Comparison of ENCODE assay signal across 20 mouse cellular contexts in the genomic region with DNA sequence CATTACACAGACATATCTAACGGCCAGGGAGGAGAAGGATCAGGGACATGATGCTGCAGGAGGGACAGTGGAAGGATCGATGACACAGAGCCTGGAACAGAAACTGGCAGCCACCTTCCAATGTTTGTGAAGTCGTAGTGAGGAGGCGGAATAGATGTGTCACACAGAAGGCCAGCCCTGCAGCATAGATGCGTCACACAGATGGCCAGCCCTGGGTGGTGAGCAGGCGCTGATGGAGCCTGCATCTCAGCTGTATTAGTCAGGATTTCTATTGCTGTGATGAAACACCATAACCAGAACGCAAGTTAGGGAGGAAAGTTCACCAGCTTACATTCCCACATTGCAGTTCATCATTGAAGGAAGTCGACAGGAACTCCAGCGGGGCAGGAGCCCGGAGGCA. TPM values are rescaled to one million over a fixed set of nuclear protein-coding genes. Genes with fewer than 3 reads are reported as not detected.
DNase-seq lines count a peak whose midpoint lies in the region; ATAC-seq and TF ChIP-seq lines count a peak whose summit lies in the region.
"Had no signal": no experiment of that assay in that cellular context is flagged by ENCODE, and none has a peak within 500 bp of the region (broad histone marks: within the 10 kb centered on the region; RNA-seq: fewer than 3 reads in every experiment).

No protein-coding gene starts in this region.

- DNase-seq in adrenal gland, adult 2 months: peak; percentile 66
- no peak for DNase-seq in adrenal gland, postnatal 4 days (ENCODE audit: low spot score in 2 of 2)
- DNase-seq in lung, postnatal 10 days: peak; percentile 5
- DNase-seq in lung, postnatal 14 days: no peak
- no peak for DNase-seq in embryo, embryonic 9.5 days (ENCODE audit: extremely low spot score)
- no peak for DNase-seq in kidney, adult 8-10 months
- DNase-seq: cerebellum, postnatal 10 days; gastrocnemius, postnatal 36 days; kidney, adult 11 months; kidney, postnatal 36 days; left cerebral cortex, postnatal 4 days had no signal

- peak overlapping the region; percentile 50; the same call in 1 of the 2 replicates for H3K27ac ChIP-seq in bone marrow, adult 2 months (ENCODE audit: control insufficient read depth, insufficient read depth, low read depth, low read length, poor library complexity)
- H3K27ac ChIP-seq: embryonic facial prominence, embryonic 10.5 days; heart, embryonic 13.5 days; hindbrain, embryonic 10.5 days; lung, embryonic 15.5 days; midbrain, embryonic 10.5 days had no signal

- TF ChIP-seq CTCF in bone marrow, adult 2 months (IDR thresholded peaks at IDR 0.05; ENCODE audit: control insufficient read depth, insufficient read depth, low read length): no peak

- ATAC-seq in neutrophil, adult 5-6 weeks (ENCODE audit: extremely low read depth, insufficient number of reproducible peaks, low FRiP score, poor library complexity, severe bottlenecking): peak; percentile 40

- H3K4me1 ChIP-seq in bone marrow, adult 2 months (ENCODE audit: control insufficient read depth, insufficient read depth, low read length): peaks cover 8% of the 10 kb centered on the region
- H3K4me1 ChIP-seq: embryonic facial prominence, embryonic 10.5 days; hindbrain, embryonic 10.5 days; lung, embryonic 15.5 days; midbrain, embryonic 10.5 days had no signal

- no peak for TF ChIP-seq POLR2A in bone marrow, adult 2 months (IDR thresholded peaks at IDR 0.05; ENCODE audit: borderline replicate concordance, control insufficient read depth, low read depth, low read length)

- WGBS in bone marrow, adult 2 months: 56% methylated on average over 10 of the region's 10 CpGs

- H3K4me3 ChIP-seq in bone marrow, adult 2 months (replicated peaks; ENCODE audit: control insufficient read depth, low read depth, low read length): no peak overlapping the region
- H3K4me3 ChIP-seq: embryonic facial prominence, embryonic 10.5 days; heart, embryonic 13.5 days; hindbrain, embryonic 10.5 days; lung, embryonic 15.5 days; midbrain, embryonic 10.5 days had no signal

RNA-seq across cellular contexts. Expression of a gene that starts 24.2 kb away (rescaled TPM):
- total RNA-seq in adrenal gland, adult 2 months (2021): 10 to 100 TPM; 24.7 to 32.7 TPM
- polyA plus RNA-seq in adrenal gland, adult 2 months (2012; rRNA removed): 10.5 and 12.1 TPM in 2 replicates
- 10 to 100 TPM; 32.3 to 39.8 TPM for total RNA-seq in adrenal gland, postnatal 4 days (2021)
- 251 and 531 TPM in 2 replicates for polyA plus RNA-seq in bone marrow, adult 2 months (2011; ENCODE audit: insufficient read depth, insufficient read length, low replicate concordance, missing spikeins)
- 1,086 and 1,117 TPM in 2 replicates for total RNA-seq in neutrophil, adult 5-6 weeks (2017)

RNA-seq across cellular contexts. Expression of a gene that starts 42.3 kb away (rescaled TPM):
- 1 to 10 TPM in 1 of 2 experiments, not detected in 1; 1.7 TPM for total RNA-seq in adrenal gland, adult 2 months (2021)
- not detected in 2 replicates for polyA plus RNA-seq in adrenal gland, adult 2 months (2012; rRNA removed)
- total RNA-seq in adrenal gland, postnatal 4 days (2021): not detected
- 0.27 and 0.42 TPM in 2 replicates for polyA plus RNA-seq in bone marrow, adult 2 months (2011; ENCODE audit: insufficient read depth, insufficient read length, low replicate concordance, missing spikeins)
- total RNA-seq in neutrophil, adult 5-6 weeks (2017): 0.35 TPM in 1 of 2 replicates, not detected in the other
- total RNA-seq: gastrocnemius, postnatal 36 days had no signal
- polyA plus RNA-seq: embryonic facial prominence, embryonic 10.5 days; heart, embryonic 13.5 days; hindbrain, embryonic 10.5 days; liver, embryonic 11.5 days; midbrain, embryonic 10.5 days; neural tube, embryonic 14.5 days had no signal

RNA-seq across cellular contexts. Expression of a gene that starts 43.9 kb away (rescaled TPM):
- not detected for total RNA-seq in adrenal gland, adult 2 months (2021)
- not detected in 2 replicates for polyA plus RNA-seq in adrenal gland, adult 2 months (2012; rRNA removed)
- 10 to 100 TPM in 1 of 2 experiments, under 1 TPM in 1; 0.40 to 13.6 TPM for total RNA-seq in adrenal gland, postnatal 4 days (2021)
- polyA plus RNA-seq in bone marrow, adult 2 months (2011; ENCODE audit: insufficient read depth, insufficient read length, low replicate concordance, missing spikeins): 4.8 and 11.3 TPM in 2 replicates
- total RNA-seq in neutrophil, adult 5-6 weeks (2017): 12.0 and 12.5 TPM in 2 replicates
- total RNA-seq: gastrocnemius, postnatal 36 days had no signal
- polyA plus RNA-seq: embryonic facial prominence, embryonic 10.5 days; hindbrain, embryonic 10.5 days; midbrain, embryonic 10.5 days; neural tube, embryonic 14.5 days had no signal

Comparison
In these comparisons a context has a peak if more than half of its experiments do, and no peak if none do; other contexts are left out.
1. DNase-seq: peak in adrenal gland, adult 2 months (single experiment) and lung, postnatal 10 days (single experiment); none in adrenal gland, postnatal 4 days (0 of 2), lung, postnatal 14 days (single experiment), embryo, embryonic 9.5 days (single experiment) and kidney, adult 8-10 months (0 of 2).
2. RNA of a gene that starts 24.2 kb away (total RNA-seq): 1,086 to 1,117 TPM in neutrophil, adult 5-6 weeks; 32.3 to 39.8 TPM in adrenal gland, postnatal 4 days and 24.7 to 32.7 TPM in adrenal gland, adult 2 months; every median in the first group is over 10 times any median in the second.